Mouse (Mus musculus): Measurements from ENCODE around the gene Tet2. TPM values are rescaled to one million over a fixed set of nuclear protein-coding genes. Genes with fewer than 3 reads are reported as not detected.

Gene Tet2
- total RNA-seq, 4 experiments from 2014 or later: 40.4 to 51.3 (median 44.4) TPM

- no peak for DNase-seq (ENCODE audit: low spot score in 2 of 2)
Observed at GRCm38 (mm10) chr3:133518116-133518515, 26.8 kb downstream of the Tet2 start.

- DNase-seq (ENCODE audit: low spot score in 2 of 2): no peak
Observed at GRCm38 (mm10) chr3:133517406-133517805, 27.5 kb downstream of the Tet2 start.

- DNase-seq (ENCODE audit: low spot score in 2 of 2): no peak
Observed at GRCm38 (mm10) chr3:133516137-133516536, 28.8 kb downstream of the Tet2 start.

GRCm38 (mm10) chr3:133515204-133515969 lies 29.6 kb downstream of the Tet2 start:
- no peak for DNase-seq (ENCODE audit: low spot score in 2 of 2)

- no peak for DNase-seq (ENCODE audit: low spot score in 2 of 2)
Observed at GRCm38 (mm10) chr3:133514290-133514689, 30.6 kb downstream of the Tet2 start.

GRCm38 (mm10) chr3:133513475-133513874 lies 31.5 kb downstream of the Tet2 start:
- no peak for DNase-seq (ENCODE audit: low spot score in 2 of 2)

GRCm38 (mm10) chr3:133510368-133510767 lies 34.6 kb downstream of the Tet2 start:
- DNase-seq (ENCODE audit: low spot score in 2 of 2): no peak

GRCm38 (mm10) chr3:133509796-133510195 lies 35.1 kb downstream of the Tet2 start:
- no peak for DNase-seq (ENCODE audit: low spot score in 2 of 2)

- no peak for DNase-seq (ENCODE audit: low spot score in 2 of 2)
Observed at GRCm38 (mm10) chr3:133508881-133509280, 36.1 kb downstream of the Tet2 start.

- DNase-seq (ENCODE audit: low spot score in 2 of 2): no peak
Observed at GRCm38 (mm10) chr3:133506289-133506954, 38.5 kb downstream of the Tet2 start.

GRCm38 (mm10) chr3:133496953-133497352 lies 48.0 kb downstream of the Tet2 start:
- peak in 1 of 2 experiments; percentile 22 for DNase-seq (ENCODE audit: low spot score in 2 of 2)

GRCm38 (mm10) chr3:133491370-133491769 lies 53.6 kb downstream of the Tet2 start:
- no peak for DNase-seq (ENCODE audit: low spot score in 2 of 2)

- DNase-seq (ENCODE audit: low spot score in 2 of 2): no peak
Observed at GRCm38 (mm10) chr3:133488022-133488725, 56.8 kb downstream of the Tet2 start.

GRCm38 (mm10) chr3:133482887-133483286 lies 62.1 kb downstream of the Tet2 start:
- DNase-seq (ENCODE audit: low spot score in 2 of 2): no peak

- DNase-seq (ENCODE audit: low spot score in 2 of 2): no peak
Observed at GRCm38 (mm10) chr3:133478987-133479386, 66.0 kb downstream of the Tet2 start.

- DNase-seq (ENCODE audit: low spot score in 2 of 2): no peak
Observed at GRCm38 (mm10) chr3:133473781-133474180, 71.2 kb downstream of the Tet2 start.

- DNase-seq (ENCODE audit: low spot score in 2 of 2): no peak
Observed at GRCm38 (mm10) chr3:133471101-133471500, 73.8 kb downstream of the Tet2 start.

GRCm38 (mm10) chr3:133468883-133469282 lies 76.1 kb downstream of the Tet2 start:
- DNase-seq (ENCODE audit: low spot score in 2 of 2): no peak

- DNase-seq (ENCODE audit: low spot score in 2 of 2): no peak
Observed at GRCm38 (mm10) chr3:133463233-133463632, 81.7 kb downstream of the Tet2 start.

- DNase-seq (ENCODE audit: low spot score in 2 of 2): no peak
Observed at GRCm38 (mm10) chr3:133462485-133462884, 82.5 kb downstream of the Tet2 start.

- DNase-seq (ENCODE audit: low spot score in 2 of 2): no peak
Observed at GRCm38 (mm10) chr3:133462059-133462458, 82.9 kb downstream of the Tet2 start.

- no peak for DNase-seq (ENCODE audit: low spot score in 2 of 2)
Observed at GRCm38 (mm10) chr3:133459174-133459573, 85.8 kb downstream of the Tet2 start.

All from left cerebral cortex, adult 8-10 months (tissue).